Mouse (Mus musculus): ENCODE data around the gene Rnf4. TPM values are rescaled to one million over a fixed set of nuclear protein-coding genes. Genes with fewer than 3 reads are reported as not detected.

The Rnf4 gene
- 162 and 165 TPM in 2 replicates for polyA plus RNA-seq (2014; fragmentation: Nextera tagmentation; extraction: Ambion mirVana)

GRCm38 (mm10) chr5:34336097-34336774 is at the start of gene Rnf4:
Gene Rnf4 (plus strand): TSS chr5:34336289.
- Histone ChIP-seq H3K27ac (ENCODE audit: low read depth, low read length) (peak within 1 kb of the TSS; percentile 91), H3K27me3 (replicated peaks; ENCODE audit: control insufficient read depth, insufficient read depth, low read length) (no peaks in the 10 kb centered on the region), H3K4me2 (ENCODE audit: low read length) (peak within 1 kb of the TSS; percentile 94), H3K4me3 (ENCODE audit: low read depth, low read length) (peak within 1 kb of the TSS; percentile 98), H3K4me1 (ENCODE audit: control insufficient read depth, insufficient read depth, low read length) (peaks cover 6% of the 10 kb centered on the region), H3K9me3 (replicated peaks; ENCODE audit: control insufficient read depth, low read length) (no peaks in the 10 kb centered on the region), H3K9ac (ENCODE audit: low read length) (peak within 1 kb of the TSS; percentile 97), H3K36me3 (ENCODE audit: control insufficient read depth, insufficient read depth, low read length) (no peaks in the 10 kb centered on the region)
- DNase-seq (ENCODE audit: low spot score) (peak; percentile 100), ATAC-seq (peak; percentile 98)
- WGBS: under 1% methylated on average over 64 of the region's 67 CpGs

GRCm38 (mm10) chr5:34286516-34286915 is 49.6 kb upstream of the Rnf4 start:
- Histone ChIP-seq H3K27me3 (replicated peaks; ENCODE audit: control insufficient read depth, insufficient read depth, low read length) (peaks cover 30% of the 10 kb centered on the region), H3K4me1 (ENCODE audit: control insufficient read depth, insufficient read depth, low read length) (peaks cover 7% of the 10 kb centered on the region; the same call in 1 of the 2 replicates), H3K27ac (ENCODE audit: low read depth, low read length) (no peak overlapping the region), H3K9me3 (replicated peaks; ENCODE audit: control insufficient read depth, low read length) (no peaks in the 10 kb centered on the region), H3K4me3 (ENCODE audit: low read depth, low read length) (peak overlapping the region; percentile 70), H3K36me3 (ENCODE audit: control insufficient read depth, insufficient read depth, low read length) (no peaks in the 10 kb centered on the region), H3K4me2 (ENCODE audit: low read length) (peak overlapping the region; percentile 88), H3K9ac (ENCODE audit: low read length) (peak overlapping the region; percentile 71)
- ATAC-seq (no peak), DNase-seq (ENCODE audit: low spot score) (no peak)
- WGBS: 0% methylated on average over 11 of the region's 11 CpGs

GRCm38 (mm10) chr5:34287001-34287837 is 48.9 kb upstream of the Rnf4 start:
- ATAC-seq (peak; percentile 5; the same call in 1 of the 2 replicates), DNase-seq (ENCODE audit: low spot score) (peak; percentile 23)
- Histone ChIP-seq H3K27me3 (replicated peaks; ENCODE audit: control insufficient read depth, insufficient read depth, low read length) (peaks cover 30% of the 10 kb centered on the region), H3K4me3 (ENCODE audit: low read depth, low read length) (peak overlapping the region; percentile 70), H3K4me1 (ENCODE audit: control insufficient read depth, insufficient read depth, low read length) (peaks cover 7% of the 10 kb centered on the region; the same call in 1 of the 2 replicates), H3K27ac (ENCODE audit: low read depth, low read length) (no peak overlapping the region), H3K9ac (ENCODE audit: low read length) (peak overlapping the region; percentile 71), H3K36me3 (ENCODE audit: control insufficient read depth, insufficient read depth, low read length) (no peaks in the 10 kb centered on the region), H3K9me3 (replicated peaks; ENCODE audit: control insufficient read depth, low read length) (no peaks in the 10 kb centered on the region), H3K4me2 (ENCODE audit: low read length) (peak overlapping the region; percentile 88)
- under 1% methylated on average over 54 of the region's 54 CpGs for WGBS

GRCm38 (mm10) chr5:34287838-34288145 is 48.3 kb upstream of the Rnf4 start:
- Histone ChIP-seq H3K9me3 (replicated peaks; ENCODE audit: control insufficient read depth, low read length) (no peaks in the 10 kb centered on the region), H3K27ac (ENCODE audit: low read depth, low read length) (no peak overlapping the region), H3K27me3 (replicated peaks; ENCODE audit: control insufficient read depth, insufficient read depth, low read length) (peaks cover 30% of the 10 kb centered on the region), H3K4me3 (ENCODE audit: low read depth, low read length) (peak overlapping the region; percentile 70), H3K9ac (ENCODE audit: low read length) (peak overlapping the region; percentile 71), H3K4me1 (ENCODE audit: control insufficient read depth, insufficient read depth, low read length) (peaks cover 7% of the 10 kb centered on the region; the same call in 1 of the 2 replicates), H3K4me2 (ENCODE audit: low read length) (peak overlapping the region; percentile 88), H3K36me3 (ENCODE audit: control insufficient read depth, insufficient read depth, low read length) (no peaks in the 10 kb centered on the region)
- 2% methylated on average over 18 of the region's 18 CpGs for WGBS
- ATAC-seq (no peak; the same call in 1 of the 2 replicates), DNase-seq (ENCODE audit: low spot score) (peak; percentile 32)

- Histone ChIP-seq H3K4me2 (ENCODE audit: low read length) (peak within 1 kb of the TSS; percentile 88), H3K9ac (ENCODE audit: low read length) (peak within 1 kb of the TSS; percentile 71), H3K27ac (ENCODE audit: low read depth, low read length) (no peak within 1 kb of the TSS), H3K27me3 (replicated peaks; ENCODE audit: control insufficient read depth, insufficient read depth, low read length) (peaks cover 30% of the 10 kb centered on the region), H3K4me3 (ENCODE audit: low read depth, low read length) (peak within 1 kb of the TSS; percentile 70), H3K36me3 (ENCODE audit: control insufficient read depth, insufficient read depth, low read length) (no peaks in the 10 kb centered on the region), H3K4me1 (ENCODE audit: control insufficient read depth, insufficient read depth, low read length) (peaks cover 7% of the 10 kb centered on the region; the same call in 1 of the 2 replicates), H3K9me3 (replicated peaks; ENCODE audit: control insufficient read depth, low read length) (no peaks in the 10 kb centered on the region)
- WGBS: under 1% methylated on average over 80 of the region's 83 CpGs
- peak; percentile 96 for DNase-seq (ENCODE audit: low spot score)
- ATAC-seq: peak; percentile 99
Measured at GRCm38 (mm10) chr5:34288154-34288716, 47.9 kb upstream of the Rnf4 start, which contains the start of the genes Zfyve28 and Cfap99. Gene Zfyve28 (minus strand): TSS chr5:34288449. Gene Cfap99 (plus strand): TSS chr5:34288600.

- Histone ChIP-seq H3K36me3 (ENCODE audit: control insufficient read depth, insufficient read depth, low read length) (no peaks in the 10 kb centered on the region), H3K4me2 (ENCODE audit: low read length) (peak overlapping the region; percentile 88; the same call in 1 of the 2 replicates), H3K27ac (ENCODE audit: low read depth, low read length) (no peak overlapping the region), H3K9me3 (replicated peaks; ENCODE audit: control insufficient read depth, low read length) (no peaks in the 10 kb centered on the region), H3K4me1 (ENCODE audit: control insufficient read depth, insufficient read depth, low read length) (peaks cover 7% of the 10 kb centered on the region; the same call in 1 of the 2 replicates), H3K27me3 (replicated peaks; ENCODE audit: control insufficient read depth, insufficient read depth, low read length) (peaks cover 30% of the 10 kb centered on the region), H3K4me3 (ENCODE audit: low read depth, low read length) (no peak overlapping the region), H3K9ac (ENCODE audit: low read length) (no peak overlapping the region)
- no peak for ATAC-seq
- DNase-seq (ENCODE audit: low spot score): no peak
- 50% methylated on average over 2 of the region's 2 CpGs for WGBS
Measured at GRCm38 (mm10) chr5:34289286-34289685, 46.8 kb upstream of the Rnf4 start.

- Histone ChIP-seq H3K4me1 (ENCODE audit: control insufficient read depth, insufficient read depth, low read length) (no peaks in the 10 kb centered on the region), H3K9me3 (replicated peaks; ENCODE audit: control insufficient read depth, low read length) (no peaks in the 10 kb centered on the region)
Measured at GRCm38 (mm10) chr5:34293363-34293762, 42.7 kb upstream of the Rnf4 start.

GRCm38 (mm10) chr5:34294696-34295095 is 41.4 kb upstream of the Rnf4 start:
- no peak for ATAC-seq
- no peak overlapping the region for H3K4me3 ChIP-seq (ENCODE audit: low read depth, low read length)

More at GRCm38 (mm10) chr5:34293363-34293762, 42.7 kb upstream of the Rnf4 start:
- Histone ChIP-seq H3K36me3 (ENCODE audit: control insufficient read depth, insufficient read depth, low read length) (no peaks in the 10 kb centered on the region), H3K27me3 (replicated peaks; ENCODE audit: control insufficient read depth, insufficient read depth, low read length) (0 out of 2 replicates have a peak, but pooled peaks cover 4% of the 10 kb centered on the region), H3K4me3 (ENCODE audit: low read depth, low read length) (no peak overlapping the region), H3K27ac (ENCODE audit: low read depth, low read length) (no peak overlapping the region), H3K4me2 (ENCODE audit: low read length) (no peak overlapping the region), H3K9ac (ENCODE audit: low read length) (no peak overlapping the region)
- DNase-seq (ENCODE audit: low spot score) (no peak), ATAC-seq (no peak)
- 80% methylated on average over 6 of the region's 6 CpGs for WGBS

More at GRCm38 (mm10) chr5:34294696-34295095, 41.4 kb upstream of the Rnf4 start:
- no peak overlapping the region for H3K9ac ChIP-seq (ENCODE audit: low read length)
- no peak overlapping the region for H3K4me2 ChIP-seq (ENCODE audit: low read length)
- no peaks in the 10 kb centered on the region for H3K4me1 ChIP-seq (ENCODE audit: control insufficient read depth, insufficient read depth, low read length)
- H3K9me3 ChIP-seq (replicated peaks; ENCODE audit: control insufficient read depth, low read length): no peaks in the 10 kb centered on the region
- H3K27me3 ChIP-seq (replicated peaks; ENCODE audit: control insufficient read depth, insufficient read depth, low read length): no peaks in the 10 kb centered on the region
- H3K27ac ChIP-seq (ENCODE audit: low read depth, low read length): no peak overlapping the region
- no peaks in the 10 kb centered on the region for H3K36me3 ChIP-seq (ENCODE audit: control insufficient read depth, insufficient read depth, low read length)
- no peak for DNase-seq (ENCODE audit: low spot score)
- 29% methylated on average over 2 of the region's 2 CpGs for WGBS

All from forebrain, embryonic 14.5 days (tissue).